Mouse (Mus musculus): ENCODE data around the gene Tmem131l. TPM values are rescaled to one million over a fixed set of nuclear protein-coding genes. Genes with fewer than 3 reads are reported as not detected.
"Not testable (repeated sequence)": the region's sequence is repeated elsewhere in the genome, so short reads cannot be mapped to it uniquely, and the experiment has no call there.

Gene Tmem131l
- polyA plus RNA-seq, 1 experiment from 2014 or later = 15.5 TPM

DNA sequence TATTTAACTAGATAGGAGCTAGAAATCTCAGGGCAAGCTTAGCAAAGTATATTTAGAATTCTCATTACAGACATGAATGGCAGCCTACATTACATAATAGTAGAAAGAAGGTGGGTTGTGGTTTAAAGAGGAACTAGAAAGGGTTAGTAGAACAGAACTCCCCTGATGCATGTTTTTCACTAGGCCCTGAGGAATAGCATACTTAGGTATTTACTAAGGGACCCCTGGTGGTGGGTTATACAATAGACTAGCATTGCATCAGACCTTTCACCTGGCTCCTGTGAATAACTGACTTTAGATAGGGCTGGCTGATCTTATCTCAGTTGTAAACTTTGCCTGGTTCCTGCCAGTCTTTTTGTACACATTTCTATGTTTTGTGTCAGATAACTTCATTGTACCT lies 172.9 kb downstream of the Tmem131l start:
- not testable (repeated sequence) for H3K36me3 ChIP-seq (ENCODE audit: control insufficient read depth, insufficient read depth, low read length); H3K4me2 ChIP-seq (replicated peaks; ENCODE audit: low read depth); H3K9ac ChIP-seq (ENCODE audit: low read length); H3K27ac ChIP-seq (replicated peaks); DNase-seq (ENCODE audit: low spot score); H3K9me3 ChIP-seq (ENCODE audit: control insufficient read depth, low read length); H3K27me3 ChIP-seq (ENCODE audit: control insufficient read depth, insufficient read depth, low read length); H3K4me1 ChIP-seq (replicated peaks; ENCODE audit: control insufficient read depth, insufficient read depth); H3K4me3 ChIP-seq (ENCODE audit: low read depth, low read length); ATAC-seq (ENCODE audit: low FRiP score, low TSS enrichment)
- TF ChIP-seq CTCF (IDR thresholded peaks at IDR 0.05; ENCODE audit: low read depth) = peak; percentile 21; the same call in 1 of the 2 replicates

- no peaks in the 10 kb centered on the region for H3K36me3 ChIP-seq (ENCODE audit: control insufficient read depth, insufficient read depth, low read length)
- H3K4me2 ChIP-seq (replicated peaks; ENCODE audit: low read depth) = no peak overlapping the region
- WGBS = 47% methylated on average over 2 of the region's 2 CpGs
- TF ChIP-seq EP300 (optimal IDR thresholded peaks at IDR 0.05) (no peak), CTCF (IDR thresholded peaks at IDR 0.05; ENCODE audit: low read depth) (no peak)
- H3K4me1 ChIP-seq (replicated peaks; ENCODE audit: control insufficient read depth, insufficient read depth) = no peaks in the 10 kb centered on the region; the same call in 1 of the 2 replicates
- no peaks in the 10 kb centered on the region for H3K9me3 ChIP-seq (ENCODE audit: control insufficient read depth, low read length)
- DNase-seq (ENCODE audit: low spot score) (peak; percentile 41), ATAC-seq (ENCODE audit: low FRiP score, low TSS enrichment) (peak; percentile 89)
- H3K27ac ChIP-seq (replicated peaks) = no peak overlapping the region
- no peak overlapping the region for H3K4me3 ChIP-seq (ENCODE audit: low read depth, low read length)
- no peaks in the 10 kb centered on the region for H3K27me3 ChIP-seq (ENCODE audit: control insufficient read depth, insufficient read depth, low read length)
- H3K9ac ChIP-seq (ENCODE audit: low read length) = no peak overlapping the region
Observed at GRCm38 (mm10) chr3:83865216-83865615, 174.8 kb downstream of the Tmem131l start.

DNA sequence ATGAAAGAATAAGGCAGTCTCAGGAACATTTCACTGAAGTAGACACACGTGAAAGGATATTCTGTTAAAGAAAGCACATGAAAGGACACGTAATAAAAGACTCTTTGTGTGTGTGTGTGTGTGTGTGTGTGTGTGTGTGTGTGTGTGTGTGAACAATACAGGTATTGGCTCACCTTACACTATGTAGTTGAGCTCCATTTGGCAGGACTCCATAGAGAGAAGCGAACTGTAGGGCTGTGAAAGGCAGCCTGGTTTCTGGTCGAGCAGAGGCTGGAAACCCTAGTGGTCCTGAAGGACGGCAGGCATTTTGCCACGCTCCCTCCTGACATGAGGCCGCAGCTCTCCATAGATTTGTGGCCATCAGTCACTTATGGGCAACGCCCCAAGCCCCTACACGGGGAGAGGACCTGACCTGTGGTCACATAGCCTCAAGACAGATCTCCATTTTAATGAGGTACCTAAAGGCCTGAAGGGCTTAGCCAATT lies 175.9 kb downstream of the Tmem131l start:
- H3K4me3 ChIP-seq (ENCODE audit: low read depth, low read length) = no peak overlapping the region
- no peak overlapping the region for H3K4me2 ChIP-seq (replicated peaks; ENCODE audit: low read depth)
- WGBS = 68% methylated on average over 9 of the region's 9 CpGs
- H3K9me3 ChIP-seq (ENCODE audit: control insufficient read depth, low read length) = no peaks in the 10 kb centered on the region
- no peaks in the 10 kb centered on the region for H3K27me3 ChIP-seq (ENCODE audit: control insufficient read depth, insufficient read depth, low read length)
- H3K9ac ChIP-seq (ENCODE audit: low read length) = no peak overlapping the region
- no peak for TF ChIP-seq EP300 (optimal IDR thresholded peaks at IDR 0.05)
- TF ChIP-seq CTCF (IDR thresholded peaks at IDR 0.05; ENCODE audit: low read depth) = no peak
- H3K4me1 ChIP-seq (replicated peaks; ENCODE audit: control insufficient read depth, insufficient read depth) = no peaks in the 10 kb centered on the region; the same call in 1 of the 2 replicates
- no peak for DNase-seq (ENCODE audit: low spot score)
- no peak for ATAC-seq (ENCODE audit: low FRiP score, low TSS enrichment)
- no peaks in the 10 kb centered on the region for H3K36me3 ChIP-seq (ENCODE audit: control insufficient read depth, insufficient read depth, low read length)
- no peak overlapping the region for H3K27ac ChIP-seq (replicated peaks)

DNA sequence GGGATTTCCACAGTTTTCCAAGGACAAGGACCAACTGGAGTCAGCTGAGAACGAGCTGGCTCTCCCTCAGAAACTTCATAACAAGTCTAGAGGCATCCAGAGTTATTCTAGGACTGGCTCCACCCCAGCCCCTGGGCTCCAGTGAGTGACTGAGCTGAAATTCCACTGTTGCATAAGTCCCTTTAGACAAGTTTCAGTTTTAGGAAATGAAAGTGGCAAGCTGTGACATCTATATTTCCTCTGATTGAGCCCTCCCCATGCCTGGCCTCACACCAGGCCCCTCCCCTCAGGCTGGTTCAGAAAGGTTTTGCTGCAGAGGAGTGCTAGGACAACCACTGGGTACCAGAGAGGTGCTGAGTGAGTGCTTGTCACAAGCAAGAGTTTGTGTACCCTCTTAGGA lies 177.0 kb downstream of the Tmem131l start:
- no peak overlapping the region for H3K4me3 ChIP-seq (ENCODE audit: low read depth, low read length)
- TF ChIP-seq EP300 (optimal IDR thresholded peaks at IDR 0.05) (no peak), CTCF (IDR thresholded peaks at IDR 0.05; ENCODE audit: low read depth) (no peak)
- H3K4me2 ChIP-seq (replicated peaks; ENCODE audit: low read depth) = no peak overlapping the region
- no peaks in the 10 kb centered on the region; the same call in 1 of the 2 replicates for H3K4me1 ChIP-seq (replicated peaks; ENCODE audit: control insufficient read depth, insufficient read depth)
- no peaks in the 10 kb centered on the region for H3K9me3 ChIP-seq (ENCODE audit: control insufficient read depth, low read length)
- H3K36me3 ChIP-seq (ENCODE audit: control insufficient read depth, insufficient read depth, low read length) = no peaks in the 10 kb centered on the region
- peak; percentile 26 for DNase-seq (ENCODE audit: low spot score)
- no peak overlapping the region for H3K9ac ChIP-seq (ENCODE audit: low read length)
- ATAC-seq (ENCODE audit: low FRiP score, low TSS enrichment) = peak; percentile 71
- peak overlapping the region; percentile 41 for H3K27ac ChIP-seq (replicated peaks)
- no peaks in the 10 kb centered on the region for H3K27me3 ChIP-seq (ENCODE audit: control insufficient read depth, insufficient read depth, low read length)
- 11% methylated on average over 1 of the region's 1 CpGs for WGBS

DNA sequence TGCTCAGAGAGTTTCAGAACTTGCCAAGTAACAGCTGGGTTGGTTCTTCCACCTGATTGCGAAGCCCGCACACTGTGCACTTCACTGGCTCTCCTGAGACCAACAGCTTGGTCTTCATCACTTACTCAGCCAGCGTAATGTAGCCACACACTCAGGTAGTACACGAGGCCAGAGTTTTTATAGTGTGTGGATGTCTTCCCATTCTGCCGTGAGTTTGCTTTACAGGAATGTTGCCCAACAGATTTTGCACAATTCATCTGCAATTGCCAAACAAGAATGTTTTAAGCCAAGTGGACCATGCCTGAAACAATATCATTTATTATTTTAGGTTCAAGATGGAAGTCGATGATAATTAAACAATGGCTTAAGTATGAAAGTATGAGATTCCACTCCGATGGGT lies 180.4 kb downstream of the Tmem131l start:
- Histone ChIP-seq H3K9ac (ENCODE audit: low read length) (no peak overlapping the region), H3K4me3 (ENCODE audit: low read depth, low read length) (no peak overlapping the region), H3K4me1 (replicated peaks; ENCODE audit: control insufficient read depth, insufficient read depth) (no peaks in the 10 kb centered on the region; the same call in 1 of the 2 replicates), H3K4me2 (replicated peaks; ENCODE audit: low read depth) (no peak overlapping the region), H3K27ac (replicated peaks) (no peak overlapping the region), H3K36me3 (ENCODE audit: control insufficient read depth, insufficient read depth, low read length) (no peaks in the 10 kb centered on the region), H3K9me3 (ENCODE audit: control insufficient read depth, low read length) (no peaks in the 10 kb centered on the region), H3K27me3 (ENCODE audit: control insufficient read depth, insufficient read depth, low read length) (no peaks in the 10 kb centered on the region)
- no peak for DNase-seq (ENCODE audit: low spot score)
- 78% methylated on average over 7 of the region's 7 CpGs for WGBS
- ATAC-seq (ENCODE audit: low FRiP score, low TSS enrichment) = no peak
- no peak for TF ChIP-seq EP300 (optimal IDR thresholded peaks at IDR 0.05)
- no peak for TF ChIP-seq CTCF (IDR thresholded peaks at IDR 0.05; ENCODE audit: low read depth)

- TF ChIP-seq EP300 (optimal IDR thresholded peaks at IDR 0.05) (no peak), CTCF (IDR thresholded peaks at IDR 0.05; ENCODE audit: low read depth) (no peak)
- Histone ChIP-seq H3K36me3 (ENCODE audit: control insufficient read depth, insufficient read depth, low read length) (no peaks in the 10 kb centered on the region), H3K9me3 (ENCODE audit: control insufficient read depth, low read length) (no peaks in the 10 kb centered on the region), H3K9ac (ENCODE audit: low read length) (no peak overlapping the region), H3K4me3 (ENCODE audit: low read depth, low read length) (no peak overlapping the region), H3K4me1 (replicated peaks; ENCODE audit: control insufficient read depth, insufficient read depth) (no peaks in the 10 kb centered on the region), H3K27me3 (ENCODE audit: control insufficient read depth, insufficient read depth, low read length) (no peaks in the 10 kb centered on the region), H3K4me2 (replicated peaks; ENCODE audit: low read depth) (no peak overlapping the region), H3K27ac (replicated peaks) (no peak overlapping the region)
- 81% methylated on average over 3 of the region's 3 CpGs for WGBS
- no peak for ATAC-seq (ENCODE audit: low FRiP score, low TSS enrichment)
- DNase-seq (ENCODE audit: low spot score) = no peak
Observed at GRCm38 (mm10) chr3:83859071-83859470, 180.9 kb downstream of the Tmem131l start.

Data from stomach, postnatal 0 days (tissue).